Mouse (Mus musculus): Measurements from ENCODE around the gene Gm10721. TPM values are rescaled to one million over a fixed set of nuclear protein-coding genes. Genes with fewer than 3 reads are reported as not detected.
"Not testable (repeated sequence)": the region's sequence is repeated elsewhere in the genome, so short reads cannot be mapped to it uniquely, and the experiment has no call there.

Gene Gm10721
- total RNA-seq, 1 experiment from 2014 or later, result 22.1 TPM

DNA sequence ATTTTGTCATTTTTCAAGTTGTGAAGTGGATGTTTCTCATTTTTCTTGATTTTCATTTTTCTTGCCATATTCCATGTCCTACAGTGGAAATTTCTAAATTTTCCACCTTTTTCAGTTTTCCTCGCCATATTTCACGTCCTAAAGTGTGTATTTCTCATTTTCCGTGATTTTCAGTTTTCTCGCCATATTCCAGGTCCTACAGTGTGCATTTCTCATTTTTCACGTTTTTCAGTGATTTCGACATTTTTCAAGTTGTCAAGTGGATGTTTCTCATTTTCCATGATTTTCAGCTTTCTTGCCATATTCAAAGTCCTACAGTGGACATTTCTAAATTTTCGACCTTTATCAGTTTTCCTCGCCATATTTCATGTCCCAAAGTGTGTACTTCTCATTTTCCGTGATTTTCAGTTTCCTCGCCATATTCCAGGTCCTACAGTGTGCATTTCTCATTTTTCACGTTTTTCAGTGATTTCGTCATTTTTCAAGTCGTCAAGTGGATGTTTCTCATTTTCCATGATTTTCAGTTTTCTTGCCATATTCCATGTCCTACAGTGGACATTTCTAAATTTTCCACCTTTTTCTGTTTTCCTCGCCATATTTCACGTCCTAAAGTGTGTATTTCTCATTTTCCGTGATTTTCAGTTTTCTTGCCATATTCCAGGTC lies 11.2 kb downstream of the Gm10721 start:
- ATAC-seq (ENCODE audit: extremely low read depth, insufficient number of reproducible peaks, low FRiP score, poor library complexity, severe bottlenecking), result not testable (repeated sequence)

GRCm38 (mm10) chr9:3024912-3025467 lies 12.1 kb downstream of the Gm10721 start, which contains the start of gene Gm10717:
Gm10717 (plus strand) TSS chr9:3025417.
- ATAC-seq (ENCODE audit: extremely low read depth, insufficient number of reproducible peaks, low FRiP score, poor library complexity, severe bottlenecking), result not testable (repeated sequence)

GRCm38 (mm10) chr9:3025653-3026052 lies 12.7 kb downstream of the Gm10721 start:
- not testable (repeated sequence) for ATAC-seq (ENCODE audit: extremely low read depth, insufficient number of reproducible peaks, low FRiP score, poor library complexity, severe bottlenecking)

DNA sequence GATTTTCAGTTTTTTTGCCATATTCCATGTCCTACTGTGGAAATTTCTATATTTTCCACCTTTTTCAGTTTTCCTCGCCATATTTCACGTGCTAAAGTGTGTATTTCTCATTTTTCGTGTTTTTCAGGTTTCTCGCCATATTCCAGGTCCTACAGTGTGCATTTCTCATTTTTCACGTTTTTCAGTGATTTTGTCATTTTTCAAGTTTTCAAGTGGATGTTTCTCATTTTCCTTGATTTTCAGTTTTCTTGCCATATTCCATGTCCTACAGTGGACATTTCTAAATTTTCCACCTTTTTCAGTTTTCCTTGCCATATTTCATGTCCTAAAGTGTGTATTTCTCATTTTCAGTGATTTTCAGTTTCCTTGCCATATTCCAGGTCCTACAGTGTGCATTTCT lies 13.2 kb downstream of the Gm10721 start:
- not testable (repeated sequence) for ATAC-seq (ENCODE audit: extremely low read depth, insufficient number of reproducible peaks, low FRiP score, poor library complexity, severe bottlenecking)

GRCm38 (mm10) chr9:3026741-3027140 lies 13.8 kb downstream of the Gm10721 start:
- ATAC-seq (ENCODE audit: extremely low read depth, insufficient number of reproducible peaks, low FRiP score, poor library complexity, severe bottlenecking), result not testable (repeated sequence)

GRCm38 (mm10) chr9:3027200-3027599 lies 14.3 kb downstream of the Gm10721 start:
- not testable (repeated sequence) for ATAC-seq (ENCODE audit: extremely low read depth, insufficient number of reproducible peaks, low FRiP score, poor library complexity, severe bottlenecking)

GRCm38 (mm10) chr9:3029276-3030000 lies 16.5 kb downstream of the Gm10721 start:
- ATAC-seq (ENCODE audit: extremely low read depth, insufficient number of reproducible peaks, low FRiP score, poor library complexity, severe bottlenecking), result not testable (repeated sequence)

GRCm38 (mm10) chr9:3030677-3031318 lies 17.9 kb downstream of the Gm10721 start:
- not testable (repeated sequence) for ATAC-seq (ENCODE audit: extremely low read depth, insufficient number of reproducible peaks, low FRiP score, poor library complexity, severe bottlenecking)

DNA sequence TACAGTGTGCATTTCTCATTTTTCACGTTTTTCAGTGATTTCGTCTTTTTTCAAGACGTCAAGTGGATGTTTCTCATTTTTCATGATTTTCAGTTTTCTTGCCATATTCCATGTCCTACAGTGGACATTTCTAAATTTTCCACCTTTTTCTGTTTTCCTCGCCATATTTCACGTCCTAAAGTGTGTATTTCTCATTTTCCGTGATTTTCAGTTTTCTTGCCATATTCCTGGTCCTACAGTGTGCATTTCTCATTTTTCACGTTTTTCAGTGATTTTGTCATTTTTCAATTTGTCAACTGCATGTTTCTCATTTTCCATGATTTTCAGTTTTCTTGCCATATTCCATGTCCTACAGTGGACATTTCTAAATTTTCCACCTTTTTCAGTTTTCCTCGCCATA lies 21.4 kb downstream of the Gm10721 start, which contains the start of gene Gm17535:
Gm17535 (plus strand) TSS at position 301 of the 400 bp plus-strand sequence.
- not testable (repeated sequence) for ATAC-seq (ENCODE audit: extremely low read depth, insufficient number of reproducible peaks, low FRiP score, poor library complexity, severe bottlenecking)

GRCm38 (mm10) chr9:3036577-3036976 lies 23.6 kb downstream of the Gm10721 start, which contains the start of gene Gm10715:
Gm10715 (plus strand) TSS chr9:3036877.
- not testable (repeated sequence) for ATAC-seq (ENCODE audit: extremely low read depth, insufficient number of reproducible peaks, low FRiP score, poor library complexity, severe bottlenecking)

- not testable (repeated sequence) for ATAC-seq (ENCODE audit: extremely low read depth, insufficient number of reproducible peaks, low FRiP score, poor library complexity, severe bottlenecking)
Observed at GRCm38 (mm10) chr9:3038161-3038560, 25.2 kb downstream of the Gm10721 start.

Other genes with a start within 250 kb of the Gm10721 start
- gene Gm10722, start 12.2 kb upstream of the Gm10721 start, total RNA-seq (2017), result 10.5 and 17.4 TPM in 2 replicates
- gene Gm11168, start 9.8 kb upstream of the Gm10721 start, total RNA-seq (2017), result 9.4 and 29.2 TPM in 2 replicates
- 3.7 and 9.6 TPM in 2 replicates for gene Gm10720, start 2.5 kb downstream of the Gm10721 start, total RNA-seq (2017)
- 94.7 and 118 TPM in 2 replicates for gene Gm10719, start 4.3 kb downstream of the Gm10721 start, total RNA-seq (2017)
- 51.4 and 74.0 TPM in 2 replicates for gene Gm10718, start 10.4 kb downstream of the Gm10721 start, total RNA-seq (2017)
- 77.2 and 107 TPM in 2 replicates for gene Gm10717, start 12.3 kb downstream of the Gm10721 start, total RNA-seq (2017)
- gene Gm17535, start 21.5 kb downstream of the Gm10721 start, total RNA-seq (2017), result 1.9 and 10.6 TPM in 2 replicates
- gene Gm10715, start 23.7 kb downstream of the Gm10721 start, total RNA-seq (2017), result 6.5 and 13.1 TPM in 2 replicates

Measured in neutrophil, adult 5-6 weeks (primary cell).